Mouse (Mus musculus): Measurements from ENCODE around the gene Ngfr. TPM values are rescaled to one million over a fixed set of nuclear protein-coding genes. Genes with fewer than 3 reads are reported as not detected.

Ngfr gene
- polyA plus RNA-seq, 1 experiment: 0.02 TPM

GRCm38 (mm10) chr11:95594686-95595212, 7.2 kb upstream of the Ngfr start:
- TF ChIP-seq CTCF (IDR thresholded peaks at IDR 0.05; ENCODE audit: control insufficient read depth, insufficient read depth, insufficient read length) (no peak), FOSL1 (IDR thresholded peaks at IDR 0.05; ENCODE audit: insufficient read depth, low read length, poor library complexity, severe bottlenecking) (no peak), MYOG (IDR thresholded peaks at IDR 0.05; ENCODE audit: control insufficient read depth, extremely low read depth, insufficient read length) (no peak), USF1 (IDR thresholded peaks at IDR 0.05; ENCODE audit: low read depth) (no peak)
- Histone ChIP-seq H3K79me2 (ENCODE audit: control insufficient read depth, insufficient read depth) (no peaks in the 10 kb centered on the region), H3K4me3 (ENCODE audit: insufficient read depth, poor library complexity, severe bottlenecking) (no peak overlapping the region), H3ac (ENCODE audit: control insufficient read depth, insufficient read length, low read depth) (no peak overlapping the region), H3K27me3 (ENCODE audit: control insufficient read depth, insufficient read depth, insufficient read length) (peaks cover 80% of the 10 kb centered on the region), H3K36me3 (ENCODE audit: control insufficient read depth, insufficient read depth) (no peaks in the 10 kb centered on the region), H3K79me3 (ENCODE audit: low read depth) (no peaks in the 10 kb centered on the region)

GRCm38 (mm10) chr11:95593501-95593900, 6.0 kb upstream of the Ngfr start:
- Histone ChIP-seq H3K79me2 (ENCODE audit: control insufficient read depth, insufficient read depth) (no peaks in the 10 kb centered on the region), H3K36me3 (ENCODE audit: control insufficient read depth, insufficient read depth) (no peaks in the 10 kb centered on the region), H3K4me3 (ENCODE audit: insufficient read depth, poor library complexity, severe bottlenecking) (no peak overlapping the region), H3K27me3 (ENCODE audit: control insufficient read depth, insufficient read depth, insufficient read length) (peaks cover 76% of the 10 kb centered on the region), H3K79me3 (ENCODE audit: low read depth) (no peaks in the 10 kb centered on the region), H3ac (ENCODE audit: control insufficient read depth, insufficient read length, low read depth) (no peak overlapping the region)
- no peak for TF ChIP-seq MAX (IDR thresholded peaks at IDR 0.05)

GRCm38 (mm10) chr11:95592691-95593090, 5.2 kb upstream of the Ngfr start:
- Histone ChIP-seq H3K36me3 (ENCODE audit: control insufficient read depth, insufficient read depth) (no peaks in the 10 kb centered on the region), H3K27me3 (ENCODE audit: control insufficient read depth, insufficient read depth, insufficient read length) (peaks cover 75% of the 10 kb centered on the region), H3K79me3 (ENCODE audit: low read depth) (no peaks in the 10 kb centered on the region), H3K4me3 (ENCODE audit: insufficient read depth, poor library complexity, severe bottlenecking) (no peak overlapping the region), H3K79me2 (ENCODE audit: control insufficient read depth, insufficient read depth) (no peaks in the 10 kb centered on the region), H3ac (ENCODE audit: control insufficient read depth, insufficient read length, low read depth) (no peak overlapping the region)
- no peak for TF ChIP-seq MYOG (IDR thresholded peaks at IDR 0.05; ENCODE audit: control insufficient read depth, extremely low read depth, insufficient read length)
- TF ChIP-seq USF1 (IDR thresholded peaks at IDR 0.05; ENCODE audit: low read depth): no peak
- no peak for TF ChIP-seq CEBPB (IDR thresholded peaks at IDR 0.05; ENCODE audit: low read depth)
- TF ChIP-seq CTCF (IDR thresholded peaks at IDR 0.05; ENCODE audit: control insufficient read depth, insufficient read depth, insufficient read length): no peak
- no peak for TF ChIP-seq MYOD1 (IDR thresholded peaks at IDR 0.05; ENCODE audit: control insufficient read depth, insufficient read length, low read depth)
- TF ChIP-seq MAX (IDR thresholded peaks at IDR 0.05): no peak
- TF ChIP-seq FOSL1 (IDR thresholded peaks at IDR 0.05; ENCODE audit: insufficient read depth, low read length, poor library complexity, severe bottlenecking): no peak

GRCm38 (mm10) chr11:95589195-95589594, 1.7 kb upstream of the Ngfr start:
- H3K4me3 ChIP-seq (ENCODE audit: insufficient read depth, poor library complexity, severe bottlenecking): no peak overlapping the region
- peaks cover 59% of the 10 kb centered on the region for H3K27me3 ChIP-seq (ENCODE audit: control insufficient read depth, insufficient read depth, insufficient read length)
- H3K36me3 ChIP-seq (ENCODE audit: control insufficient read depth, insufficient read depth): no peaks in the 10 kb centered on the region
- TF ChIP-seq MYOD1 (IDR thresholded peaks at IDR 0.05; ENCODE audit: control insufficient read depth, insufficient read length, low read depth) (no peak), CEBPB (IDR thresholded peaks at IDR 0.05; ENCODE audit: low read depth) (no peak), MYOG (IDR thresholded peaks at IDR 0.05; ENCODE audit: control insufficient read depth, extremely low read depth, insufficient read length) (no peak), FOSL1 (IDR thresholded peaks at IDR 0.05; ENCODE audit: insufficient read depth, low read length, poor library complexity, severe bottlenecking) (no peak), MAX (IDR thresholded peaks at IDR 0.05) (no peak), CTCF (IDR thresholded peaks at IDR 0.05; ENCODE audit: control insufficient read depth, insufficient read depth, insufficient read length) (no peak), USF1 (IDR thresholded peaks at IDR 0.05; ENCODE audit: low read depth) (no peak)
- no peak overlapping the region for H3ac ChIP-seq (ENCODE audit: control insufficient read depth, insufficient read length, low read depth)
- H3K79me2 ChIP-seq (ENCODE audit: control insufficient read depth, insufficient read depth): no peaks in the 10 kb centered on the region
- no peaks in the 10 kb centered on the region for H3K79me3 ChIP-seq (ENCODE audit: low read depth)

GRCm38 (mm10) chr11:95586751-95587422, 648 bp downstream of the Ngfr start:
- Histone ChIP-seq H3K4me3 (ENCODE audit: insufficient read depth, poor library complexity, severe bottlenecking) (no peak overlapping the region), H3ac (ENCODE audit: control insufficient read depth, insufficient read length, low read depth) (no peak overlapping the region), H3K79me2 (ENCODE audit: control insufficient read depth, insufficient read depth) (no peaks in the 10 kb centered on the region), H3K36me3 (ENCODE audit: control insufficient read depth, insufficient read depth) (no peaks in the 10 kb centered on the region), H3K79me3 (ENCODE audit: low read depth) (no peaks in the 10 kb centered on the region), H3K27me3 (ENCODE audit: control insufficient read depth, insufficient read depth, insufficient read length) (peaks cover 58% of the 10 kb centered on the region)
- no peak for TF ChIP-seq MAX (IDR thresholded peaks at IDR 0.05)
- TF ChIP-seq USF1 (IDR thresholded peaks at IDR 0.05; ENCODE audit: low read depth): no peak
- TF ChIP-seq FOSL1 (IDR thresholded peaks at IDR 0.05; ENCODE audit: insufficient read depth, low read length, poor library complexity, severe bottlenecking): no peak
- no peak for TF ChIP-seq MYOD1 (IDR thresholded peaks at IDR 0.05; ENCODE audit: control insufficient read depth, insufficient read length, low read depth)
- TF ChIP-seq CTCF (IDR thresholded peaks at IDR 0.05; ENCODE audit: control insufficient read depth, insufficient read depth, insufficient read length): no peak
- no peak for TF ChIP-seq CEBPB (IDR thresholded peaks at IDR 0.05; ENCODE audit: low read depth)
- TF ChIP-seq MYOG (IDR thresholded peaks at IDR 0.05; ENCODE audit: control insufficient read depth, extremely low read depth, insufficient read length): no peak

GRCm38 (mm10) chr11:95586184-95586583, 1.4 kb downstream of the Ngfr start:
- TF ChIP-seq MYOG (IDR thresholded peaks at IDR 0.05; ENCODE audit: control insufficient read depth, extremely low read depth, insufficient read length): no peak
- no peak for TF ChIP-seq MAX (IDR thresholded peaks at IDR 0.05)
- TF ChIP-seq CEBPB (IDR thresholded peaks at IDR 0.05; ENCODE audit: low read depth): no peak
- peak; percentile 73 for TF ChIP-seq CTCF (IDR thresholded peaks at IDR 0.05; ENCODE audit: control insufficient read depth, insufficient read depth, insufficient read length)
- no peak for TF ChIP-seq MYOD1 (IDR thresholded peaks at IDR 0.05; ENCODE audit: control insufficient read depth, insufficient read length, low read depth)
- H3K79me3 ChIP-seq (ENCODE audit: low read depth): no peaks in the 10 kb centered on the region
- no peaks in the 10 kb centered on the region for H3K79me2 ChIP-seq (ENCODE audit: control insufficient read depth, insufficient read depth)
- H3K4me3 ChIP-seq (ENCODE audit: insufficient read depth, poor library complexity, severe bottlenecking): no peak overlapping the region
- no peak overlapping the region for H3ac ChIP-seq (ENCODE audit: control insufficient read depth, insufficient read length, low read depth)
- H3K36me3 ChIP-seq (ENCODE audit: control insufficient read depth, insufficient read depth): no peaks in the 10 kb centered on the region
- peaks cover 57% of the 10 kb centered on the region for H3K27me3 ChIP-seq (ENCODE audit: control insufficient read depth, insufficient read depth, insufficient read length)

Measured in C2C12 (cell line).